19 mouse cellular contexts compared by ENCODE assay signal in the genomic region with DNA sequence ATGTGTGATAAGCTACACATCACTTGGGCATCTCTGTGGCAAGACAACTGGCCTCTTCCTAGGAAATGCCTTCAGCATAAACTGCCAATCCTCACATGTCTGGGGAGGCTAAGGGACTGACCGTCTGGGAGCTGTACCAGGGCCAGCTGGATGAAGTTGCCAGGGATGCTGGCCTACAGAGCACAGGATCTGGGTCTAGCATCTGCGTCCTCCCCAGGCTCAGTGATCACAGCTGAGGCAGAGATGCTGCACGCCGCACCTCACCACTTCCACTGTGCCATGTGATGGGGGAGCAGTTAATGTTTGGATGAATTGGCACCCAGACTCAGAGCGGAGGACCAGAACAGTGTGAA.
DNase-seq lines count a peak whose midpoint lies in the region; ATAC-seq and TF ChIP-seq lines count a peak whose summit lies in the region.
"Had no signal": no experiment of that assay in that cellular context is flagged by ENCODE, and none has a peak within 500 bp of the region (broad histone marks: within the 10 kb centered on the region; RNA-seq: fewer than 3 reads in every experiment).

No protein-coding gene starts in this region.

- no peaks in the 10 kb centered on the region for H3K27me3 ChIP-seq in midbrain, postnatal 0 days (ENCODE audit: insufficient read depth, low read length)
- H3K27me3 ChIP-seq in midbrain, embryonic 14.5 days (ENCODE audit: control insufficient read depth, insufficient read depth, low read length), result no peaks in the 10 kb centered on the region
- no peaks in the 10 kb centered on the region for H3K27me3 ChIP-seq in hindbrain, embryonic 16.5 days (replicated peaks; ENCODE audit: control insufficient read depth, insufficient read depth, low read length)
- H3K27me3 ChIP-seq: CH12.LX; forebrain, embryonic 15.5 days; liver, embryonic 12.5 days; midbrain, embryonic 12.5 days; neural tube, embryonic 12.5 days had no signal

- H3K4me1 ChIP-seq in midbrain, postnatal 0 days (ENCODE audit: insufficient read depth, low read length), result no peaks in the 10 kb centered on the region
- H3K4me1 ChIP-seq in midbrain, embryonic 14.5 days (ENCODE audit: control insufficient read depth, insufficient read depth, low read length), result no peaks in the 10 kb centered on the region
- peaks cover 7% of the 10 kb centered on the region for H3K4me1 ChIP-seq in hindbrain, embryonic 16.5 days (ENCODE audit: control insufficient read depth, insufficient read depth, low read depth, low read length)
- H3K4me1 ChIP-seq: forebrain, embryonic 15.5 days; liver, embryonic 12.5 days; midbrain, embryonic 12.5 days; neural tube, embryonic 12.5 days had no signal

- WGBS in midbrain, postnatal 0 days, result 79% methylated on average over 5 of the region's 5 CpGs
- WGBS in midbrain, embryonic 14.5 days, result 77% methylated on average over 5 of the region's 5 CpGs
- WGBS in hindbrain, embryonic 16.5 days, result 63% methylated on average over 5 of the region's 5 CpGs

- no peaks in the 10 kb centered on the region for H3K36me3 ChIP-seq in midbrain, postnatal 0 days (ENCODE audit: insufficient read depth, low read length)
- H3K36me3 ChIP-seq in midbrain, embryonic 14.5 days (ENCODE audit: control insufficient read depth, insufficient read depth, low read length), result no peaks in the 10 kb centered on the region
- H3K36me3 ChIP-seq in hindbrain, embryonic 16.5 days (ENCODE audit: control insufficient read depth, insufficient read depth, low read length), result no peaks in the 10 kb centered on the region
- H3K36me3 ChIP-seq: forebrain, embryonic 15.5 days; liver, embryonic 12.5 days; midbrain, embryonic 12.5 days; neural tube, embryonic 12.5 days had no signal

- no peak for DNase-seq in frontal cortex, postnatal 36 days (ENCODE audit: low spot score in 2 of 2)
- DNase-seq in midbrain, postnatal 0 days (ENCODE audit: low spot score), result peak; percentile 76
- no peak for DNase-seq in midbrain, embryonic 14.5 days
- DNase-seq in thymus, postnatal 4 days, result no peak
- DNase-seq in embryo, embryonic 11 days, result no peak
- DNase-seq in embryo, embryonic 10.5 days (ENCODE audit: low spot score), result no peak
- DNase-seq: gastrocnemius, postnatal 10 days; heart, postnatal 14 days; kidney, adult 18-20 months; kidney, postnatal 4 days had no signal

- H3K4me3 ChIP-seq in midbrain, postnatal 0 days (ENCODE audit: low read depth, low read length), result no peak overlapping the region
- H3K4me3 ChIP-seq in midbrain, embryonic 14.5 days (replicated peaks; ENCODE audit: low read depth, low read length), result no peak overlapping the region
- H3K4me3 ChIP-seq in hindbrain, embryonic 16.5 days (ENCODE audit: low read length), result no peak overlapping the region
- H3K4me3 ChIP-seq: forebrain, embryonic 15.5 days; liver, embryonic 12.5 days; midbrain, embryonic 12.5 days; neural tube, embryonic 12.5 days had no signal

- peak; percentile 80 for ATAC-seq in frontal cortex, adult (ENCODE audit: low TSS enrichment)
- ATAC-seq in midbrain, postnatal 0 days (ENCODE audit: low FRiP score), result peak; percentile 38; the same call in 1 of the 2 replicates
- no peak for ATAC-seq in midbrain, embryonic 14.5 days (ENCODE audit: low FRiP score, low TSS enrichment)
- peak; percentile 84 for ATAC-seq in hindbrain, embryonic 16.5 days
- ATAC-seq: activated CD4-positive, CD25-positive, alpha-beta regulatory T cell, adult 4 months; forebrain, embryonic 15.5 days; liver, embryonic 12.5 days; lung, postnatal 0 days had no signal

- H3K9me3 ChIP-seq in midbrain, postnatal 0 days (ENCODE audit: low read length), result no peaks in the 10 kb centered on the region
- H3K9me3 ChIP-seq in midbrain, embryonic 14.5 days (ENCODE audit: control insufficient read depth, low read length), result no peaks in the 10 kb centered on the region
- no peaks in the 10 kb centered on the region for H3K9me3 ChIP-seq in hindbrain, embryonic 16.5 days (ENCODE audit: control insufficient read depth, low read length)
- H3K9me3 ChIP-seq: forebrain, embryonic 15.5 days; liver, embryonic 12.5 days; midbrain, embryonic 12.5 days; neural tube, embryonic 12.5 days had no signal

- no peak overlapping the region for H3K4me2 ChIP-seq in midbrain, postnatal 0 days (ENCODE audit: low read depth, low read length, poor library complexity, severe bottlenecking)
- H3K4me2 ChIP-seq in midbrain, embryonic 14.5 days (ENCODE audit: low read length), result no peak overlapping the region
- H3K4me2 ChIP-seq in hindbrain, embryonic 16.5 days (ENCODE audit: low read length), result no peak overlapping the region
- H3K4me2 ChIP-seq: forebrain, embryonic 15.5 days; liver, embryonic 12.5 days; midbrain, embryonic 12.5 days; neural tube, embryonic 12.5 days had no signal

- H3K27ac ChIP-seq in midbrain, postnatal 0 days (ENCODE audit: low read depth, low read length), result no peak overlapping the region
- no peak overlapping the region for H3K27ac ChIP-seq in midbrain, embryonic 14.5 days (replicated peaks; ENCODE audit: low read depth, low read length)
- peak overlapping the region; percentile 61 for H3K27ac ChIP-seq in hindbrain, embryonic 16.5 days (ENCODE audit: low read depth, low read length)
- H3K27ac ChIP-seq: forebrain, embryonic 15.5 days; liver, embryonic 12.5 days; midbrain, embryonic 12.5 days; neural tube, embryonic 12.5 days had no signal

- TF ChIP-seq CTCF in midbrain, postnatal 0 days (IDR thresholded peaks at IDR 0.05), result no peak

- H3K9ac ChIP-seq in midbrain, postnatal 0 days (replicated peaks; ENCODE audit: low read length, poor library complexity, severe bottlenecking), result no peak overlapping the region
- no peak overlapping the region for H3K9ac ChIP-seq in midbrain, embryonic 14.5 days (replicated peaks; ENCODE audit: low read length)
- H3K9ac ChIP-seq in hindbrain, embryonic 16.5 days (ENCODE audit: low read depth, low read length), result no peak overlapping the region
- H3K9ac ChIP-seq: forebrain, embryonic 15.5 days; liver, embryonic 12.5 days; midbrain, embryonic 12.5 days; neural tube, embryonic 12.5 days had no signal
